Mouse (Mus musculus) cerebellum, postnatal 36 days (tissue): ENCODE data around the gene Pilrb1.

Source experiments
- DNase-seq, 2 experiments: peaks; one replicate each; pipeline ENCODE4 v3.0.0; 2021 to 2022; ENCODE audit warnings: mixed read lengths in 2 of 2

Gene Pilrb1

GRCm38 (mm10) chr5:137826421-137826820, 31.5 kb downstream of the Pilrb1 start:
- DNase-seq = no peak

- DNase-seq = no peak
Observed at GRCm38 (mm10) chr5:137825971-137826370, 31.9 kb downstream of the Pilrb1 start.

- DNase-seq = no peak
Observed at GRCm38 (mm10) chr5:137825030-137825429, 32.9 kb downstream of the Pilrb1 start.

- no peak for DNase-seq
Observed at GRCm38 (mm10) chr5:137823455-137824045, 34.4 kb downstream of the Pilrb1 start.

GRCm38 (mm10) chr5:137822602-137823001, 35.3 kb downstream of the Pilrb1 start:
- no peak for DNase-seq

GRCm38 (mm10) chr5:137822126-137822525, 35.8 kb downstream of the Pilrb1 start:
- no peak for DNase-seq

GRCm38 (mm10) chr5:137817466-137818222, 40.3 kb downstream of the Pilrb1 start:
- no peak for DNase-seq

GRCm38 (mm10) chr5:137808316-137808715, 49.6 kb downstream of the Pilrb1 start:
- no peak for DNase-seq

GRCm38 (mm10) chr5:137806158-137806557, 51.7 kb downstream of the Pilrb1 start:
- no peak for DNase-seq
